Mouse (Mus musculus) T-helper 17 cell (primary cell): ENCODE data around the gene Dab2ip.

Source experiments
- in situ Hi-C, 2 experiments: fragments of 300-600 bp; cut with MboI, MseI; formaldehyde crosslinking; loops; 1 replicate in 1 of 2; 2 replicates in 1 of 2; pipeline ENCODE4 v1.15.1; 2025; ENCODE audit warnings: high pct_unique_total_duplicates in 2 of 2

The Dab2ip gene

DNA sequence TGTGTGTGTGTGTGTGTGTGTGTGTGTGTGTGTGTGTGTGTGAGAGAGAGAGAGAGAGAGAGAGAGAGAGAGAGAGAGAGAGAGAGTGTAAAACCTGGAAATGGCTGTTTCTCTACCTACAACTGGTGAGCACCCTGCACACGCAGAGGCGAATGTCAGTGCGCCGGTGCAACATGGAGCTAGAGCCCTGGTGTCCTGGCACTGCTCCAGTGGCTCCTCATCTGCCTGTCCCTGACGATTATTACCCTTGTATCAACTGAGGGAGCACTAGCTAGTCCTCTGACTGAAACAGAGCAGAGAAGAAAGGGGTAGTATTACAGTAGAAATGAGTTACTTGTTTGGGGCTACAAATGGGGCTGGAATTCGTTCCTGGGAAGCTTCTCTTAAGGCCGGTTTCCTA lies 155.4 kb downstream of the Dab2ip start:
- in situ Hi-C loops, result no loop called here

DNA sequence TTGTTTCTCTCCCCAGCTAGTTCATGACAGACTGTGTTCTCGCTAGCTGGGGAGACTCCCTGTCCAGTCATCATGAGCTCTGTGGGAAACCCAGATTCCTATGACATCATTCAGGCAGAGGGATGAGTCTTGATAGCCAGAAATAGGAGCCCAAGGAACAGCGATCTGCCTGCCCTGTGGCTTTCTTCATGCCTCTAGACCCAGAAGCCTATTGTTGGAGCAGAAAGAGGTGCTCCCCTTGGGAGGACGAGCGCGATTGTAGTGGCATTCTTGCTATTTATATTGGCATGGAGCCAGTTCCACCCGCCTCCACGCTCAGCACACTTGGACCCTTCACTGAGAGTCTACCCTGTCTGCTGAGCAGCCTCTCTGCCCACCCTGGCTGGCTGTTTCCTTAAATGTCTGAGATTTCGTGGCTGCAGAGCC lies 156.7 kb downstream of the Dab2ip start:
- in situ Hi-C loops, result no loop called here

DNA sequence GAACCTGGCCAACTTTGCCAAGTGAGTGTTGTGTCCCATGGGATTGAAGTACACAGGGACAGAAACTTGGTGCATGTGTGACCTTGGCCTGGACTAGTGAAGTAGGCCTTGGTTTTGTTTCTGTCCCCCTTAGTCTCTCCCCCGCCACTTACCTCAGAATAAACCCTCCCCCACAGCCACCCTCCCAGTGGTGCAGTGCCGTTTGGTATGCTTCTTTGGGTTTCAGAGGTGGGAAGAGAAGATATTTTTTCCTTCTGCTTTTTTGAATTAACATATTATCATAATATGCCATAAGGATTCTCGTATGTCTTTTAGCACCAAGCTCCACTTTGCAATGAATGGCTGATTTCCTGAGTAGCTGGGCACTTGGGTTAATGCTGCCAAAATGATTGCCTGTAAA lies 157.4 kb downstream of the Dab2ip start:
- in situ Hi-C loops, result no loop called here

GRCm38 (mm10) chr2:35716175-35716574 lies 158.1 kb downstream of the Dab2ip start:
- in situ Hi-C loops, result no loop called here

DNA sequence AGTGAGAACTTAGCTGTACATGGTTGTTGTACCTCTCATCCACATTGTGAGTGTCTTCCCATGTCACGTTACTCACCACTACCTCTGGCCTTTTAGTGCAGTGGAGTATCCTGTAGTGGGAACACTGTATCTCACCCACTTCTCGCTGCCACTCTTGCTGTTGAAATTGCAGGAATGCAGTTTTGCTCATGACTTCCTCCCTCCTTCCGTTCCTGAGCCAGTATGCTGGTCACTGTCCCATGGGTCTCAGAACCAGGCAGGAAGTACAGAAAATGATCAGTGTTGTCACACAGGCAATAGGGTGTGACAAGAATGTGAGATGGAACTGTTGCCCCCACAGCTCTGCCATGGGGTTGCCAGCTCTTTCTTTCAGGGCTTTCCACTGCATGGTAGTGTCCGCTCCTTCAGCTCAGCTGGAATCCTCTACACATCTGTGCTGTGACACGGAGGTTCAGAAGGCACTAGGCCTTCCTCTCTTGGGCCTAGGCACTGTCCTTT lies 160.0 kb downstream of the Dab2ip start:
- in situ Hi-C loops, result no loop called here

- in situ Hi-C loops, result no loop called here
Observed at GRCm38 (mm10) chr2:35718662-35719061, 160.6 kb downstream of the Dab2ip start.

DNA sequence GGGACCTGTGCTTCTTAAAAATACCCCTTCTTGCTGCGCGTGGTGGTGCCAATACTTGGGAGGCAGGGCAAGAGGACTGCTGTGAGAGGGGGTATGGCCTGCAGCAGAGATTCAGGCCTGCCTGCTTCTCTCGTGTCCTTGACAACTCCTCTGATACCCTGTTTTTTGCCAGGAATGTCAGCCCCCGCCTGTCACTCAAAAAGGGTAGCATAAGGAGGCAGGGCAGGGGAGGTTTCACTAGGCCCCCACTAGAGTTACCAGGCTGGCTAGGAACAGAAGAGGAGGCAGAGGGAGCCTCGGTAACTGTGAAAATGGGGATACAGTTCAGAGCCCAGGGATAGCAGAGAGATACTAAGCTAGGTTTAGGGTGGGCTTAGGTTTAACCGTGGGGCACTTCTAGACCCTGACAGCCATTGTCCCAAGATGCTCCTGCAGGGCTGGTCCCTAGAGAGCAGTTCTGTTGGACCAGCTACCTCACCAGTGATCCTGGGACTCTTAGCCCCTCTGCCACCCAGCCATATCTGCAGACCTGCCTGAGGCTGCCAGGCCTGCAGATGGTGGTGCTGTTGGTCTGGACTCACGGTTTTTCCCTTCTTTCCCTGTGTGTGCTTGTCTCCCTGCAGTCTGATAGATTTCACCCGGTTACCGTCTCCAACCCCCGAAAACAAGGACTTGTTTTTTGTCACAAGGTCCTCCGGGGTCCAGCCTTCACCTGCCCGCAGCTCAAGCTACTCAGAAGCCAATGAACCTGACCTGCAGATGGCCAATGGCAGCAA lies 161.4 kb downstream of the Dab2ip start:
- in situ Hi-C loops, result no loop called here

DNA sequence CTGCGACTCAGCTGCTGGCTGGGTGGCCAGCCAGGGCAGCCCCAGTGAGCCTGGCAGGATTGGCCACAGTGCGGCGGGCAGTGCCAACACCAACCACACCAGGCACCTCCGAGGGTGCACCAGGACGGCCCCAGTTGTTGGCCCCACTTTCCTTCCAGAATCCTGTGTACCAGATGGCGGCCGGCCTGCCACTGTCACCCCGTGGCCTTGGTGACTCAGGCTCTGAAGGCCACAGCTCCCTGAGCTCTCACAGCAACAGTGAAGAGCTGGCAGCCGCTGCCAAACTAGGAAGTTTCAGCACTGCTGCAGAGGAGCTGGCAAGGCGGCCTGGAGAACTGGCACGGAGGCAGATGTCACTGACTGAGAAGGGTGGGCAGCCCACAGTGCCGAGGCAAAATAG lies 162.0 kb downstream of the Dab2ip start:
- in situ Hi-C loops, result no loop called here

GRCm38 (mm10) chr2:35720550-35720949 lies 162.5 kb downstream of the Dab2ip start:
- in situ Hi-C loops, result no loop called here

- in situ Hi-C loops, result no loop called here
Observed at GRCm38 (mm10) chr2:35720956-35721355, 162.9 kb downstream of the Dab2ip start.

DNA sequence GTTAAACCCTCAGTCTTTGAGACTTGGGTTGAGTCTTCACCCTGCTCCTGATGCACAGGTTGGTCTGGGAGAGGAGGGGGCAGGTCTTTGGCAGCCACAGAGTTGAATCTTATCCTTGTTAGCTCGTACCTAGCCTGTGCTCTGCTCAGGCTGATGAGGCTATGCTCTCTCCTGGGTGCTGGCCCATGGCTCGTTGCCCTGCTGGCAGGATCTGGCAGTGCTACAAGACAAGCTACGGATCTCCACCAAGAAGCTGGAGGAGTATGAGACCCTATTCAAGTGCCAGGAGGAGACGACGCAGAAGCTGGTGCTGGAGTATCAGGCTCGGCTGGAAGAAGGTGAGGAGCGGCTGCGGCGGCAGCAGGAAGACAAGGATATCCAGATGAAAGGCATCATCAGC lies 164.8 kb downstream of the Dab2ip start:
- in situ Hi-C loops, result no loop called here

DNA sequence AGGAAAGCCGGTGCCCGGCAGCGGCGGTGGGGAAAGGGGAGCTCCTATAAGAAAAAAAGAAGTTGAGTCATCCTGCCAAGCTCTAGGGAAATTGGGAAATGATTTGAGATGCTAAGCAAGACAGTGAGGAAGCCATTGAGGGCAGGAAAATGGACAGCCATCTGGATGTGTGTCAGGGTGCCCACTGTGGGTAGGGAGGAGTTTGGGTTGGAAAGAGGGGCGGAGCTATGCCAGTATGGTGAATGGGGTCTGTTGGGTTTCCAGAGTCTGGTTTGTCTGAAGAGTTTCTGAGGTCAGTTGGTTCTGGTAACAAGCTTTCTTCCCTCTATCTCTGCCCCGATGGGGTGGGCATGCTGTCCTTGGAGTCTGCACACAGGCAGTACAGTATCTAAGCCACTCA lies 165.2 kb downstream of the Dab2ip start:
- in situ Hi-C loops, result no loop called here

DNA sequence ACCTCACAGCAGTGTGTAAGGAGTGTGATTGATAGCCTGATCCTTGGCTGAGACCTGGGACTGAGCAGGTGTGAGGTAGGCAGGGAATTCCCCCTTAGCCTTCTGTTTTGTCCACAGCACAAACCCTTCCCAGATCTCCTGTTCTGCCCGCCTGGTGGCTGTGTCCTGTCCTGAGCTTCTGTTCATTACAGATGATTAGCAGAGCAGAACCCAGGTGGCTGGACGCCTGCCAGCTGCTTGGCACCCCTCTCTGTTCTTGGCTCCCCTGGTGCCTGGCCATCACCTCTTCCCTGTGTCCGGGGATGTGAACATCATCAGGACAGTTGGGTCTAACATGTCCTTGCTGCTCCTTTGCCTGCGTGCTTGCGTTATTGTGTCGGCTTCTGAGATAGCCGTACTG lies 165.6 kb downstream of the Dab2ip start:
- in situ Hi-C loops, result no loop called here

DNA sequence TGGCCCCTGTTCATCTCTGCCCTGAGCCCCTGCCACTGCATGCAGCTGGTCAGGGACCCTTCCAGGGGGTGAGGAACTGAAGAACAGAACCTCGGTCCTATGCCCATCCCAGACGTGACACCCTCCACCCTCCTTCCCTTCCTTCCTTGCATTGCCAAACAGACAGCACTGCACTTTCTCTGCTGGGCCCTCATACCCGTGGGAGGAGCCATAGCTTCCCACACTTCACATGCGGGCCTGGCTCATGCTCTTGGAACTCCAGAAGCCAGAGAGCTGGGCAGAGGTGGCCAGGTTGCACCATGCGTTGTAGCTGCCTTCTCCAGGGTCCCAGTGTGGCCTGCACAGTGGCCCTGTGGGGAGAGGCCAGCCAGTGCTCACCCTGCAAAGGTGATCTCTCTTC lies 170.6 kb downstream of the Dab2ip start:
- in situ Hi-C loops, result no loop called here

GRCm38 (mm10) chr2:35729077-35730065 lies 171.3 kb downstream of the Dab2ip start:
- in situ Hi-C loops, result loop anchor here in 1 of 2 experiments (5.0 kb wide), 1 partner anchor 77 kb away; no protein-coding TSS in a partner anchor

DNA sequence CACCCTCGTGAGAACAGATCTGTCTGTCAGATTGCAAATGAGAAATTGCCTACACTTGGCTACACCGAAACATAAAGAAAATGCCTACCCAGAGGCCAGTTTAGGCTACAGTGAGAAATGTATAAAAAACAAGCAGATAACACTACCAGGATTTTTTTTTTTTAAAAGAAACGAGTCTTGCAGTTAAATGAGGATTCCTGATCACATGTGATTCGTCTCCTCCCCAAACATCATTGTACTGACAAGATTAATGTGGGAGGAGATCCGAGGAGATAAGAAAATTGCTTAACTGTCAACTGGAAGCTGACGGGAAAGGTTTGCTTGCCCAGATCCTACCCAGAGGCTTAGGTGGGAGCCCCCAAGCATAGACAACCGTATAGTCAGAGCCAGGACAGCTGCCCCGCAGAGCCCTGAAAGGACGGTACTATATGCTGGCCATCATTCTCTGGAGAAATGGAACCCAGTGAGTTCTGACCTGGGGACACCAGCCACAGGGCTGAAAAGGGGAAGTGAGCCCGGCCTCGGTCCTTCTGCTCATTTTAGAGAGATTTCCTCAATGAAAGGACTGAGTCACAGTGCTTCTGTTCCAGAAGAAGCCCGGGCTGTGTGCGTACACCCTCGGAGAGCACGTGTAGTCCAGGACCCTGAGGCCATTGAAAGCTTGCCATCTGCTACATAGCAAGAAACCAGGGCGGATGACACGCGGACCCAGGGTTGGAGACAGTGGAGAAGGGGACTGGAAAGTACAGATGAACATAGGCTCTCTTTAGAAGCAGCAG lies 173.8 kb downstream of the Dab2ip start:
- in situ Hi-C loops, result loop anchor here in 1 of 2 experiments (5.0 kb wide), 1 partner anchor 80 kb away; no protein-coding TSS in a partner anchor

- in situ Hi-C loops, result no loop called here
Observed at GRCm38 (mm10) chr2:35735001-35735400, 176.9 kb downstream of the Dab2ip start.

- in situ Hi-C loops, result no loop called here
Observed at GRCm38 (mm10) chr2:35736061-35736460, 178.0 kb downstream of the Dab2ip start.

GRCm38 (mm10) chr2:35737467-35738027 lies 179.5 kb downstream of the Dab2ip start:
- in situ Hi-C loops, result no loop called here

DNA sequence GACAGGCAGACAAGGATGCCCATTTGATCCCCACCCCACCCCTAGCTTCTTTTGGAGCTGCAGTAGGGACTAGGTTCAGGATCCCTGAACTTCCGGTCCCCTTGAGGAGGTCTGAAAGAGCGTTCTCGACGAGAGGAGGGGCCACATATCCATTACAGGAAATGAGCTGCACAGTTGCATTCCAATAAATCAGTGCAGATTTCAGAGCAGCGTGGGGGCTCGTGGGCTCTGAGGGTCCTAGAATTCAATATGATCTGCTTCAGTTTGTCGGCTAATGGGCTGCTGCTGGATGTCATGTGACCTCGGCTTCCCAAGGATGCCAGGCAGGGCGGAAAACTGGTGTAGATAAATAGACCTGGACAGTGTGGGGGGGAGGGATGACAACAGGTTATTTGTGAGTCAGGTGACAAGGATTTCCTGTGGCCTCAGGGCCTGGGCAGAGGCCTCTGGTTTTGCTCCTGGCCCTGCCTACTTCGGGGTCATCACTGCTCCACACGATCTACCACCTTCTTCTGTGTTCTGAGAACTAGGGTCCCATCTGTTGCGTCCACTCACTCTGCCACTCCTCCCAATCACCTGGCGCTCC lies 181.7 kb downstream of the Dab2ip start:
- in situ Hi-C loops, result no loop called here

DNA sequence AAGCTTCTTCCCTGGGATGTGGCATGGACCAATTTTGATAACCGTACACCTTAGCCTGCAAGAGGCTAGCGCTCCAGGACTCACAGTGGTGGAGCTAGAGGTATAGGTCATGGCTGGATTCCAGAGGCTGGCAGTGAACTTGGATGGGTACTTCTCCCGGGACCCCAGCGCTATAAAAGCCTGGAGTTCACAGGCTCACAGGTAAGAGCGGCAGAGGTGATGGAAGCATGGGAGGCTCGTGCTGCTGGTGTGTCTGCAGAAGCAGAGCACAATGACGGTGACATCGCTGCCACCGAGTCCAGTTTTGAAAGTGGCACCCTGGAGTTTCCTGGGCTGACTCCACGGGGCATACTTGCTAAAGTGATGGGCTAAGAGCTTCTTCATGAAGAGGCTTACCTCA lies 187.8 kb downstream of the Dab2ip start:
- in situ Hi-C loops, result no loop called here
